Mouse (Mus musculus): ENCODE measurements around the gene Clec1b.

GRCm38 (mm10) chr6:129402404-129402803 is 5.3 kb downstream of the Clec1b start:
- TF ChIP-seq CTCF (IDR thresholded peaks at IDR 0.05; ENCODE audit: low read depth) = no peak
- no peak for TF ChIP-seq EP300 (IDR thresholded peaks at IDR 0.05; ENCODE audit: low read depth)
